Mouse (Mus musculus): ENCODE data around the gene Gpr55. TPM values are rescaled to one million over a fixed set of nuclear protein-coding genes. Genes with fewer than 3 reads are reported as not detected.

Gene Gpr55
- polyA plus RNA-seq, 1 experiment from 2014 or later: 0.09 TPM

GRCm38 (mm10) chr1:85916830-85917450 lies 43.9 kb downstream of the Gpr55 start:
- no peaks in the 10 kb centered on the region for H3K36me3 ChIP-seq
- ATAC-seq (ENCODE audit: insufficient number of reproducible peaks, low FRiP score): no peak
- no peaks in the 10 kb centered on the region for H3K27me3 ChIP-seq (replicated peaks)
- H3K9me3 ChIP-seq (replicated peaks): 0 out of 2 replicates have a peak, but pooled peaks cover 5% of the 10 kb centered on the region
- no peak overlapping the region for H3K4me2 ChIP-seq
- no peak overlapping the region for H3K9ac ChIP-seq
- H3K4me3 ChIP-seq: no peak overlapping the region
- 54% methylated on average over 4 of the region's 4 CpGs for WGBS
- no peak overlapping the region for H3K27ac ChIP-seq (ENCODE audit: poor library complexity, severe bottlenecking)
- 0 out of 2 replicates have a peak, but pooled peaks cover 3% of the 10 kb centered on the region for H3K4me1 ChIP-seq (replicated peaks)

- peaks cover 5% of the 10 kb centered on the region; the same call in 1 of the 2 replicates for H3K9me3 ChIP-seq (replicated peaks)
- H3K36me3 ChIP-seq: peaks cover 3% of the 10 kb centered on the region; the same call in 1 of the 2 replicates
- H3K9ac ChIP-seq: no peak overlapping the region
- no peak overlapping the region for H3K27ac ChIP-seq (ENCODE audit: poor library complexity, severe bottlenecking)
- H3K4me2 ChIP-seq: no peak overlapping the region
- no peak overlapping the region for H3K4me3 ChIP-seq
- H3K27me3 ChIP-seq (replicated peaks): no peaks in the 10 kb centered on the region
- H3K4me1 ChIP-seq (replicated peaks): 0 out of 2 replicates have a peak, but pooled peaks cover 3% of the 10 kb centered on the region
- no peak for ATAC-seq (ENCODE audit: insufficient number of reproducible peaks, low FRiP score)
Observed at GRCm38 (mm10) chr1:85915890-85916289, 44.9 kb downstream of the Gpr55 start.

- Histone ChIP-seq H3K27me3 (replicated peaks) (no peaks in the 10 kb centered on the region), H3K9ac (no peak overlapping the region), H3K27ac (ENCODE audit: poor library complexity, severe bottlenecking) (no peak overlapping the region), H3K4me3 (no peak overlapping the region), H3K4me2 (no peak overlapping the region), H3K9me3 (replicated peaks) (no peaks in the 10 kb centered on the region; the same call in 1 of the 2 replicates), H3K4me1 (replicated peaks) (peaks cover 14% of the 10 kb centered on the region), H3K36me3 (peaks cover 11% of the 10 kb centered on the region)
- ATAC-seq (ENCODE audit: insufficient number of reproducible peaks, low FRiP score): no peak
- WGBS: 79% methylated on average over 7 of the region's 7 CpGs
Observed at GRCm38 (mm10) chr1:85913078-85913755, 47.6 kb downstream of the Gpr55 start.

GRCm38 (mm10) chr1:85908754-85909590 lies 51.8 kb downstream of the Gpr55 start:
- H3K4me3 ChIP-seq: no peak overlapping the region
- peak overlapping the region; percentile 63; the same call in 1 of the 2 replicates for H3K27ac ChIP-seq (ENCODE audit: poor library complexity, severe bottlenecking)
- ATAC-seq (ENCODE audit: insufficient number of reproducible peaks, low FRiP score): 0 out of 2 replicates have a peak, but pooled peaks have one; percentile 34
- H3K9ac ChIP-seq: no peak overlapping the region
- no peaks in the 10 kb centered on the region; the same call in 1 of the 2 replicates for H3K9me3 ChIP-seq (replicated peaks)
- H3K36me3 ChIP-seq: peaks cover 52% of the 10 kb centered on the region
- H3K4me1 ChIP-seq (replicated peaks): peaks cover 42% of the 10 kb centered on the region
- WGBS: 35% methylated on average over 13 of the region's 13 CpGs
- no peaks in the 10 kb centered on the region for H3K27me3 ChIP-seq (replicated peaks)
- H3K4me2 ChIP-seq: no peak overlapping the region

- Histone ChIP-seq H3K9me3 (replicated peaks) (no peaks in the 10 kb centered on the region; the same call in 1 of the 2 replicates), H3K4me2 (no peak overlapping the region), H3K4me3 (no peak overlapping the region), H3K36me3 (peaks cover 64% of the 10 kb centered on the region), H3K9ac (no peak overlapping the region), H3K4me1 (replicated peaks) (peaks cover 58% of the 10 kb centered on the region), H3K27me3 (replicated peaks) (no peaks in the 10 kb centered on the region), H3K27ac (ENCODE audit: poor library complexity, severe bottlenecking) (peak overlapping the region; percentile 45; the same call in 1 of the 2 replicates)
- WGBS: 40% methylated on average over 12 of the region's 12 CpGs
- ATAC-seq (ENCODE audit: insufficient number of reproducible peaks, low FRiP score): peak; percentile 67
Observed at GRCm38 (mm10) chr1:85906892-85907291, 53.9 kb downstream of the Gpr55 start.

- H3K27ac ChIP-seq (ENCODE audit: poor library complexity, severe bottlenecking): peak overlapping the region; percentile 74; the same call in 1 of the 2 replicates
- no peaks in the 10 kb centered on the region for H3K27me3 ChIP-seq (replicated peaks)
- no peaks in the 10 kb centered on the region for H3K9me3 ChIP-seq (replicated peaks)
- peak; percentile 64 for ATAC-seq (ENCODE audit: insufficient number of reproducible peaks, low FRiP score)
- H3K4me2 ChIP-seq: peak overlapping the region; percentile 27; the same call in 1 of the 2 replicates
- H3K9ac ChIP-seq: no peak overlapping the region; the same call in 1 of the 2 replicates
- no peak overlapping the region for H3K4me3 ChIP-seq
- 13% methylated on average over 7 of the region's 7 CpGs for WGBS
- peaks cover 83% of the 10 kb centered on the region for H3K4me1 ChIP-seq (replicated peaks)
- peaks cover 42% of the 10 kb centered on the region for H3K36me3 ChIP-seq
Observed at GRCm38 (mm10) chr1:85902108-85902561, 58.7 kb downstream of the Gpr55 start.

GRCm38 (mm10) chr1:85901516-85902107 lies 59.2 kb downstream of the Gpr55 start:
- H3K4me3 ChIP-seq: no peak overlapping the region
- H3K4me2 ChIP-seq: peak overlapping the region; percentile 27; the same call in 1 of the 2 replicates
- no peaks in the 10 kb centered on the region for H3K9me3 ChIP-seq (replicated peaks)
- peaks cover 84% of the 10 kb centered on the region for H3K4me1 ChIP-seq (replicated peaks)
- no peak overlapping the region for H3K9ac ChIP-seq
- peak; percentile 54 for ATAC-seq (ENCODE audit: insufficient number of reproducible peaks, low FRiP score)
- peak overlapping the region; percentile 74 for H3K27ac ChIP-seq (ENCODE audit: poor library complexity, severe bottlenecking)
- WGBS: 22% methylated on average over 3 of the region's 3 CpGs
- peaks cover 37% of the 10 kb centered on the region for H3K36me3 ChIP-seq
- no peaks in the 10 kb centered on the region for H3K27me3 ChIP-seq (replicated peaks)

GRCm38 (mm10) chr1:85900521-85901333 lies 60.1 kb downstream of the Gpr55 start:
- H3K27me3 ChIP-seq (replicated peaks): no peaks in the 10 kb centered on the region
- no peak for ATAC-seq (ENCODE audit: insufficient number of reproducible peaks, low FRiP score)
- peak overlapping the region; percentile 27; the same call in 1 of the 2 replicates for H3K4me2 ChIP-seq
- WGBS: 54% methylated on average over 7 of the region's 7 CpGs
- peak overlapping the region; percentile 74 for H3K27ac ChIP-seq (ENCODE audit: poor library complexity, severe bottlenecking)
- H3K9ac ChIP-seq: 0 out of 2 replicates have a peak overlapping the region, but pooled peaks have one; percentile 7
- peaks cover 84% of the 10 kb centered on the region for H3K4me1 ChIP-seq (replicated peaks)
- H3K4me3 ChIP-seq: no peak overlapping the region
- H3K36me3 ChIP-seq: peaks cover 28% of the 10 kb centered on the region
- no peaks in the 10 kb centered on the region for H3K9me3 ChIP-seq (replicated peaks)

GRCm38 (mm10) chr1:85899388-85899761 lies 61.4 kb downstream of the Gpr55 start:
- no peak for ATAC-seq (ENCODE audit: insufficient number of reproducible peaks, low FRiP score)
- no peaks in the 10 kb centered on the region for H3K27me3 ChIP-seq (replicated peaks)
- H3K4me1 ChIP-seq (replicated peaks): peaks cover 79% of the 10 kb centered on the region
- H3K9me3 ChIP-seq (replicated peaks): no peaks in the 10 kb centered on the region
- H3K27ac ChIP-seq (ENCODE audit: poor library complexity, severe bottlenecking): no peak overlapping the region
- H3K4me2 ChIP-seq: peak overlapping the region; percentile 3; the same call in 1 of the 2 replicates
- H3K4me3 ChIP-seq: no peak overlapping the region
- peaks cover 16% of the 10 kb centered on the region for H3K36me3 ChIP-seq
- no peak overlapping the region for H3K9ac ChIP-seq
